Mouse (Mus musculus): ENCODE measurements around the gene Nsun4. TPM values are rescaled to one million over a fixed set of nuclear protein-coding genes. Genes with fewer than 3 reads are reported as not detected.

Nsun4 gene
- total and polyA plus RNA-seq, 3 experiments = 11.8 to 14.9 TPM; not detected in 1

- peaks cover 56% of the 10 kb centered on the region for H3K79me2 ChIP-seq (ENCODE audit: control insufficient read depth, insufficient read depth, low read length, poor library complexity)
- no peaks in the 10 kb centered on the region for H3K9me3 ChIP-seq (replicated peaks; ENCODE audit: insufficient read depth, low read length)
- no peaks in the 10 kb centered on the region for H3K27me3 ChIP-seq (ENCODE audit: control insufficient read depth in 1 of 2, insufficient read depth in 2 of 2, low read length in 2 of 2)
- peaks cover 13 to 18% of the 10 kb centered on the region in 2 experiments for H3K36me3 ChIP-seq (ENCODE audit: control insufficient read depth in 1 of 2, insufficient read depth in 2 of 2, low read length in 2 of 2)
- peak; percentile 73 for DNase-seq (ENCODE audit: low read depth, low spot score)
- H3K27ac ChIP-seq (ENCODE audit: control insufficient read depth, low read depth, low read length) = peak overlapping the region; percentile 86
- TF ChIP-seq ZMIZ1 (IDR thresholded peaks at IDR 0.05; ENCODE audit: low read depth, low read length) = no peak
- TF ChIP-seq GATA1 (IDR thresholded peaks at IDR 0.05; ENCODE audit: low read depth, low read length) = no peak
- TF ChIP-seq BHLHE40 (IDR thresholded peaks at IDR 0.05; ENCODE audit: borderline replicate concordance, low read depth, low read length) = no peak
- TF ChIP-seq NELFE (IDR thresholded peaks at IDR 0.05; ENCODE audit: low read depth, low read length) = 0 out of 2 replicates have a peak, but pooled peaks have one; percentile 1
- no peak; the same call in 1 of the 2 replicates for TF ChIP-seq MXI1 (IDR thresholded peaks at IDR 0.05; ENCODE audit: low read depth, low read length)
- no peak; a peak in 1 of 4 replicates for TF ChIP-seq POLR2A (IDR thresholded peaks at IDR 0.05; ENCODE audit: control insufficient read depth in 1 of 2, insufficient read depth in 1 of 2, low read depth in 1 of 2, low read length in 2 of 2, poor library complexity in 1 of 2)
- TF ChIP-seq ZKSCAN1 (IDR thresholded peaks at IDR 0.05; ENCODE audit: low read depth, low read length) = no peak
- TF ChIP-seq CTCF (IDR thresholded peaks at IDR 0.05 in 2 of 3, conservative IDR thresholded peaks at IDR 0.05 in 1 of 3; ENCODE audit: control insufficient read depth in 1 of 3, insufficient read depth in 1 of 3, low read depth in 2 of 3, low read length in 3 of 3, poor library complexity in 1 of 3, severe bottlenecking in 1 of 3) = no peak
- no peak; the same call in 1 of the 2 replicates for TF ChIP-seq KAT2A (conservative IDR thresholded peaks at IDR 0.05; ENCODE audit: low read depth, low read length)
- no peak for TF ChIP-seq USF1 (IDR thresholded peaks at IDR 0.05; ENCODE audit: low read depth, low read length)
- TF ChIP-seq HCFC1 (IDR thresholded peaks at IDR 0.05; ENCODE audit: low read depth, low read length) = peak; percentile 13; the same call in 1 of the 2 replicates
- peak; percentile 51 for TF ChIP-seq TBP (IDR thresholded peaks at IDR 0.05; ENCODE audit: low read depth, low read length)
- TF ChIP-seq MYB (IDR thresholded peaks at IDR 0.05; ENCODE audit: low read depth, low read length) = no peak
- peak; percentile 18; the same call in 1 of the 2 replicates for TF ChIP-seq SIN3A (IDR thresholded peaks at IDR 0.05; ENCODE audit: low read length)
- no peak; the same call in 1 of the 2 replicates for TF ChIP-seq RCOR1 (IDR thresholded peaks at IDR 0.05; ENCODE audit: low read depth, low read length)
- TF ChIP-seq CHD2 (IDR thresholded peaks at IDR 0.05; ENCODE audit: low read length) = no peak; the same call in 1 of the 2 replicates
- TF ChIP-seq CHD1 (IDR thresholded peaks at IDR 0.05; ENCODE audit: low read depth, low read length) = peak; percentile 75; the same call in 1 of the 2 replicates
- no peak for TF ChIP-seq SMC3 (IDR thresholded peaks at IDR 0.05; ENCODE audit: low read depth, low read length)
- TF ChIP-seq JUND (IDR thresholded peaks at IDR 0.05; ENCODE audit: low read depth, low read length) = no peak
- 0 out of 2 replicates have a peak, but pooled peaks have one; percentile 8 for TF ChIP-seq TCF12 (IDR thresholded peaks at IDR 0.05; ENCODE audit: low read depth, low read length)
- TF ChIP-seq MAX (IDR thresholded peaks at IDR 0.05; ENCODE audit: low read length) = 0 out of 2 replicates have a peak, but pooled peaks have one; percentile 21
- no peak for TF ChIP-seq ZC3H11A (IDR thresholded peaks at IDR 0.05; ENCODE audit: low read depth, low read length)
- TF ChIP-seq NRF1 (IDR thresholded peaks at IDR 0.05; ENCODE audit: insufficient read depth, low read depth, low read length, poor library complexity, severe bottlenecking) = no peak
- no peak for TF ChIP-seq EP300 (IDR thresholded peaks at IDR 0.05; ENCODE audit: low read depth in 1 of 2, low read length in 2 of 2)
- no peak for TF ChIP-seq ETS1 (IDR thresholded peaks at IDR 0.05; ENCODE audit: low read depth, low read length)
- 0 out of 2 replicates have a peak, but pooled peaks have one; percentile 30 for TF ChIP-seq MYC (IDR thresholded peaks at IDR 0.05; ENCODE audit: low read depth, low read length)
- peak; percentile 88 for TF ChIP-seq UBTF (IDR thresholded peaks at IDR 0.05; ENCODE audit: borderline replicate concordance, insufficient read depth, low read depth, low read length)
- H3K4me3 ChIP-seq (ENCODE audit: control insufficient read depth in 1 of 2, insufficient read depth in 1 of 2, low read depth in 2 of 2, low read length in 2 of 2) = peak overlapping the region; percentile 92 to 98
- peak overlapping the region; percentile 99 for H3K9ac ChIP-seq (ENCODE audit: control insufficient read depth, low read depth, low read length, poor library complexity, severe bottlenecking)
- H3K4me1 ChIP-seq (ENCODE audit: control insufficient read depth in 1 of 2, insufficient read depth in 2 of 2, low read length in 2 of 2) = peaks cover 13 to 15% of the 10 kb centered on the region in 2 experiments
These were observed 22.9 kb upstream of the Nsun4 start for GRCm38 (mm10) chr4:116076369-116077231.

All from MEL (cell line).